Mouse (Mus musculus) intestine, postnatal 0 days (tissue): ENCODE measurements around the gene Prkca. TPM values are rescaled to one million over a fixed set of nuclear protein-coding genes. Genes with fewer than 3 reads are reported as not detected.

ENCODE experiments used
- ATAC-seq: fragments of 200-750 bp; cut with Nextera tagmentation; 2 replicates; pipeline ENCODE4 v1.8.0; 2017; ENCODE audit warnings: mild to moderate bottlenecking, moderate TSS enrichment, moderate library complexity
- H3K27ac ChIP-seq: fragments of 300-500 bp; sonication (generic); 2 replicates; pipeline ENCODE4 v1.5.1; 2014; ENCODE audit warnings: mild to moderate bottlenecking, low read depth, low read length, moderate library complexity
- H3K27me3 ChIP-seq: fragments of 300-500 bp; sonication (generic); replicated peaks from 2 replicates; pipeline ENCODE4 v1.6.1; 2014; ENCODE audit warnings: low read length, mixed read lengths; ENCODE audit not compliant: control insufficient read depth, insufficient read depth
- H3K36me3 ChIP-seq: fragments of 300-500 bp; sonication (generic); 2 replicates; pipeline ENCODE4 v1.6.1; 2014; ENCODE audit warnings: mild to moderate bottlenecking, moderate library complexity; ENCODE audit not compliant: control insufficient read depth, insufficient read depth
- H3K4me1 ChIP-seq: fragments of 300-500 bp; sonication (generic); replicated peaks from 2 replicates; pipeline ENCODE4 v1.6.1; 2014; ENCODE audit warnings: antibody characterized with exemption, low read length, mixed read lengths; ENCODE audit not compliant: control insufficient read depth, insufficient read depth
- H3K4me2 ChIP-seq: fragments of 300-500 bp; sonication (generic); replicated peaks from 2 replicates; pipeline ENCODE4 v1.6.1; 2014; ENCODE audit warnings: low read depth, mild to moderate bottlenecking, moderate library complexity
- H3K4me3 ChIP-seq: fragments of 300-500 bp; sonication (generic); 2 replicates; pipeline ENCODE4 v1.5.1; 2014; ENCODE audit warnings: low read depth, low read length
- H3K9ac ChIP-seq: fragments of 300-500 bp; sonication (generic); 2 replicates; pipeline ENCODE4 v1.6.1; 2014; ENCODE audit warnings: mild to moderate bottlenecking, low read depth, low read length
- H3K9me3 ChIP-seq: fragments of 300-500 bp; sonication (generic); 2 replicates; pipeline ENCODE4 v1.6.1; 2016; ENCODE audit warnings: mixed run types; ENCODE audit not compliant: control insufficient read depth
- CTCF ChIP-seq: sonication (generic); IDR thresholded peaks from 2 replicates; pipeline ENCODE4 v1.5.1; 2016; ENCODE audit warnings: low read depth, mild to moderate bottlenecking, control low read depth, antibody characterized with exemption, moderate library complexity
- WGBS: fragments of 180-500 bp; shearing (Covaris S2); extraction: QIAGEN DNeasy Blood & Tissue Kit; methylation state at CpG from one replicate; pipeline ENCODE4 v1.1.7; 2014; 5-methylcytosine and 5-hydroxymethylcytosine counted together
- polyA plus RNA-seq: library from polyadenylated mRNA; unstranded; fragments of >200 nt; fragmentation: Nextera tagmentation; extraction: Ambion mirVana; gene quantifications from 2 replicates; pipeline ENCODE4 v1.2.1, GENCODE M21; 2015

Prkca gene
- polyA plus RNA-seq, 1 experiment from 2014 or later, result 14.5 TPM

DNA sequence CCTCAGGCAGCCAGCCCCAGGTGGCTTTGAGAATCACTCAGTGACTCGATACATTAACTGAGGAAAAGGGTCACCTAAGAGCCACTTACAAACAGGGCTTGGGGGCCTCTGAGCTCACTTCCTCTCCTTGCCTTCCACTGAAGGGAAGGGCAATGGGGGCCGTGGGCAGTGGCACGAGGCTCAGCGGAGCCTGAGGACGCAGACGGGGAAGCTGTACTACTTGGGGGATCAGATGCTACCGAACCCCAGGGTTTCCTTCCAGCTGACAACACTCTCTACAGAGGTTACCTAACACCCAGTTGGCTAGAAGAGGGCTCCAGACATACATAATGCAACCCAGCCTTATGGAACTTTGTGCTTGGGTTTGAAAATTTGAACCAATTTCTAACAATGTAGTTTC is 302.1 kb downstream of the Prkca start:
- WGBS, result 83% methylated on average over 7 of the region's 7 CpGs
- H3K27me3 ChIP-seq, result no peaks in the 10 kb centered on the region
- no peak overlapping the region for H3K4me3 ChIP-seq
- no peak overlapping the region for H3K4me2 ChIP-seq
- no peaks in the 10 kb centered on the region for H3K9me3 ChIP-seq
- H3K4me1 ChIP-seq, result no peaks in the 10 kb centered on the region
- no peak overlapping the region for H3K9ac ChIP-seq
- TF ChIP-seq CTCF, result no peak
- H3K36me3 ChIP-seq, result 0 out of 2 replicates have a peak, but pooled peaks cover 5% of the 10 kb centered on the region
- no peak for ATAC-seq
- H3K27ac ChIP-seq, result no peak overlapping the region

GRCm38 (mm10) chr11:108040823-108041222 is 302.9 kb downstream of the Prkca start:
- 67% methylated on average over 2 of the region's 2 CpGs for WGBS
- H3K4me2 ChIP-seq, result no peak overlapping the region
- H3K9ac ChIP-seq, result no peak overlapping the region
- H3K27ac ChIP-seq, result no peak overlapping the region
- H3K9me3 ChIP-seq, result no peaks in the 10 kb centered on the region
- no peaks in the 10 kb centered on the region for H3K4me1 ChIP-seq
- ATAC-seq, result no peak
- H3K4me3 ChIP-seq, result no peak overlapping the region
- 0 out of 2 replicates have a peak, but pooled peaks cover 5% of the 10 kb centered on the region for H3K36me3 ChIP-seq
- no peak for TF ChIP-seq CTCF
- H3K27me3 ChIP-seq, result no peaks in the 10 kb centered on the region

- no peak overlapping the region for H3K9ac ChIP-seq
- H3K27me3 ChIP-seq, result no peaks in the 10 kb centered on the region
- no peak for TF ChIP-seq CTCF
- 89% methylated on average over 17 of the region's 17 CpGs for WGBS
- 0 out of 2 replicates have a peak, but pooled peaks cover 2% of the 10 kb centered on the region for H3K36me3 ChIP-seq
- no peak overlapping the region for H3K27ac ChIP-seq
- H3K4me3 ChIP-seq, result no peak overlapping the region
- no peak overlapping the region for H3K4me2 ChIP-seq
- H3K9me3 ChIP-seq, result no peaks in the 10 kb centered on the region
- no peak for ATAC-seq
- H3K4me1 ChIP-seq, result no peaks in the 10 kb centered on the region
These were observed 304.0 kb downstream of the Prkca start for GRCm38 (mm10) chr11:108039761-108040160.

DNA sequence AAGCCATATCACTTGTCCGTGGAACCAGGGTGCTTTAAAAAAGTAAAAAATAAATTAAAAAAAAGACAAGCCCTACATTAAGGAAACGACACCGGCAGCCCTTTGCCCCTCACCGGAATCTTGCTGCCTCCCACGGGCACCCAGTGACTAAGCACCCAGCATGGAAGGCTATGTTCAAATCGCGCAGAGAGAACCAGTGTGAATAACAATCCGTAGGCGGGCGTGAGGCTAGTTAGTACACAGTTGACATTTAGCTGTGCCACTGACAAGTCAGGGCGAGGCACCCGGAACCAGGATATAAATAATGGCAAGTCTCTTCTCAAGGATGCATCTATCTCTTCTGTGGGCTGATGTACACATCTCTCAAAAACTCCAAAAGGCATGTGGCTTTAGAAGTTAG is 304.7 kb downstream of the Prkca start:
- Histone ChIP-seq H3K36me3 (no peaks in the 10 kb centered on the region), H3K27ac (no peak overlapping the region), H3K4me2 (no peak overlapping the region), H3K9me3 (no peaks in the 10 kb centered on the region), H3K27me3 (no peaks in the 10 kb centered on the region), H3K9ac (no peak overlapping the region), H3K4me3 (no peak overlapping the region), H3K4me1 (no peaks in the 10 kb centered on the region)
- no peak for TF ChIP-seq CTCF
- ATAC-seq, result no peak
- WGBS, result 87% methylated on average over 12 of the region's 12 CpGs

- Histone ChIP-seq H3K9ac (no peak overlapping the region), H3K36me3 (no peaks in the 10 kb centered on the region), H3K4me3 (no peak overlapping the region), H3K4me1 (no peaks in the 10 kb centered on the region), H3K27me3 (no peaks in the 10 kb centered on the region), H3K27ac (no peak overlapping the region), H3K9me3 (no peaks in the 10 kb centered on the region), H3K4me2 (no peak overlapping the region)
- ATAC-seq, result no peak
- TF ChIP-seq CTCF, result no peak
- 89% methylated on average over 10 of the region's 10 CpGs for WGBS
These were observed 307.4 kb downstream of the Prkca start for GRCm38 (mm10) chr11:108036339-108036738.

GRCm38 (mm10) chr11:108035761-108036160 is 308.0 kb downstream of the Prkca start:
- H3K9me3 ChIP-seq, result no peaks in the 10 kb centered on the region
- H3K36me3 ChIP-seq, result no peaks in the 10 kb centered on the region
- no peak for ATAC-seq
- no peak overlapping the region for H3K9ac ChIP-seq
- WGBS, result 87% methylated on average over 5 of the region's 5 CpGs
- H3K4me2 ChIP-seq, result no peak overlapping the region
- H3K27me3 ChIP-seq, result no peaks in the 10 kb centered on the region
- no peaks in the 10 kb centered on the region for H3K4me1 ChIP-seq
- no peak overlapping the region for H3K27ac ChIP-seq
- no peak for TF ChIP-seq CTCF
- H3K4me3 ChIP-seq, result no peak overlapping the region

DNA sequence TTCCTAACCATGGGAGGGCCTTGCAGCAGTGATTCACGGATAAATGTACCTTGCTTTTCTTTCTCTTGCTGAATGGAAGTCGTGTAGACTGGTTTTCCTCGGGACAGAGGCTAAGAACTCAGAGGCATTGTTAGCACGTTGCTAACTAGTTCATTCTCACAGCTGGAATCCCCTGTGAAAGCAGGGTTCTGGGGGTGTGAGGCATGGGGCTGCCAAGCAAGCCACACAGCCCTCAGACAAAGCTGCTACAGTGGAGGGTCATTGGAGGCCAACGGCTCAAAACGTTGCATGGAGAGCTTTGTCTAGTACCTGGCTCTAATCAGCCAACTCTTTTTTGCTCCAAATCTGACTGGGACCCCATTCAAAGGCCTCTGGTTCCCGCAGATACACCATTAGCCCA is 309.4 kb downstream of the Prkca start:
- no peak for ATAC-seq
- Histone ChIP-seq H3K27me3 (no peaks in the 10 kb centered on the region), H3K4me3 (no peak overlapping the region), H3K36me3 (no peaks in the 10 kb centered on the region), H3K9ac (no peak overlapping the region), H3K9me3 (no peaks in the 10 kb centered on the region), H3K4me2 (no peak overlapping the region), H3K27ac (no peak overlapping the region), H3K4me1 (no peaks in the 10 kb centered on the region)
- TF ChIP-seq CTCF, result no peak
- WGBS, result 48% methylated on average over 7 of the region's 7 CpGs
